Mouse (Mus musculus): Measurements from ENCODE around the gene E430018J23Rik.

DNA sequence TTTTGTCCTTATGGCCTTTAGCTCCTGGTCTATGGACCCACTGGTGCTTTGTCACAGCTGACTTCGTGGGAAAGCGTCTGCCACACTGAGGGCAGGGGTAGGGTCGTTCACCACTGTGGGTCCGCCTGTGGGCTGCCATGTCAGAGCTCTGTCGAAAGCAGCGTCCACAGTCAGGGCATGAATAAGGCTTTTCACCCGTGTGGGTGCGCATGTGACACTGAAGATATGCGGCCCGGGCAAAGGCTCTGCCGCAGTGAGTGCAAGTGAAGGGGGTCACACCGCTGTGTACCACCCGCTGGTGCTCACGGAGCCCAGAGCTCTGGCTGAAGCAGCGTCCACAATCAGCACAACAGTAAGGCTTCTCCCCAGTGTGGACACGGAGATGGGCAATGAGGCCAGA, 1.9 kb downstream of the E430018J23Rik start:
- TF ChIP-seq CTCF (IDR thresholded peaks at IDR 0.05; ENCODE audit: low read depth): no peak
- TF ChIP-seq EP300 (IDR thresholded peaks at IDR 0.05; ENCODE audit: low read depth): no peak

Data from liver, postnatal 0 days (tissue).